Mouse (Mus musculus) G1E-ER4 (cell line): ENCODE measurements around the gene Chaf1a. TPM values are rescaled to one million over a fixed set of nuclear protein-coding genes. Genes with fewer than 3 reads are reported as not detected.

Experiments used
- GATA1 ChIP-seq: IDR thresholded peaks from one replicate; pipeline ENCODE4 v1.8.0; 2012; ENCODE audit warnings: low read length, inconsistent platforms
- polyA plus RNA-seq: library from polyadenylated mRNA; stranded (reverse); fragments of >175 nt; gene quantifications from 2 replicates; pipeline ENCODE4 v1.2.3, GENCODE M21; 2012

Gene Chaf1a
- polyA plus RNA-seq = 95.0 and 102 TPM in 2 replicates

DNA sequence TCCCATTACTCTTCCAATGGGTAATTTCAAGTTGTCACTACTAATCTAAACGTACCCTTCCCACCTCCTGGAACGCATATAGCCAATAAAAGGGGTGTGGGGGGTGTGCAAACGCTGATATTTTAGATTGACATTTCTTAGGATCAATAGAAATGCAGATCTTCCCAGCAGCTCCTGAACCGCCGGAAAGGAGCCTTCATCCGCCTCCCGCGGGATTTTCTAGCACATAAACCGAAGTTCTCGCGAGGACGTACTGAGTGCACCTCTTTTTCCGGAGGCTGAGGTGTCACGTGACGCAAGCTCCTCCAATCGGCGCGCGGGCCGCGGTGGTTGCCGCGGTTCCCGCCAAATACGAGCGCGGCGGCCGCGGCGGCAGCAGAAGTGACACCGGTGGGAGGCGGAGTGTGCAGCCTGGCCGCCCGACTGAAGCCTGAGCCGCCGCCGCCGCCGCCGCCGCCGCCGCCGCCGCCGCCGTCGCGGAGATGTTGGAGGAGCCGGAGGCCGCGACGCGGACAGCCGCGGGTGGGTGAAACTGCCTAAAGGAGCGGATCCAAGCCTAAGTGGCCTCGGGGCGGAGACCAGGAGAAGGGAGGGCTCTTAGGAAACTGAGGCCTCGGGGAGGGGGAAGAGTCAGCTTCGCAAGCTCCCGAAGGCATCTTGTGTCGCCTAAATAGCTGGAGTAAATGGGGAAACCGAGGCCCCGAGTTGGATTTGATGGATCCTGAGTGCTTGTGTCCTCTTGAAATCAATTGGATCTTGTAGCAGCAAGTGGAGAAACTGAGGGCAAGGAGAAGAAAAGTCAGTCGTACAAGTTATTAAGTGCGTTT is at the start of gene Chaf1a:
Chaf1a (plus strand) TSS at position 410 of the 827 bp plus-strand sequence.
- TF ChIP-seq GATA1 = no peak

DNA sequence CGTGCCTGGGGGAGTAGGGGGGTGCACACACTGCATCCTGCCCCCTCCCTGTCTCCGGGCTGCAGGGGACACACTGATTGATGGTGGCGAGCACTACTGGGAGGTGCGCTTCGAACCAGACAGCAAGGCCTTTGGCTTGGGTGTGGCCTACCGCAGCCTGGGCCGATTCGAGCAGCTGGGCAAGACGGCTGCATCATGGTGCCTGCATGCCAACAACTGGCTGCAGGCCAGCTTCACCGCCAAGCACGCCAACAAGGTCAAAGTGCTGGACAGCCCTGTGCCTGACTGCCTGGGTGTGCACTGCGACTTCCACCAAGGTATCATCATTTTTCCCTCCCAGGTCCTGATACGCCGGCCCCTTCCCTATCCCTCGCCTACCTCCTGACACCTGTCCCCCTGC is 44.2 kb upstream of the Chaf1a start:
- no peak for TF ChIP-seq GATA1

DNA sequence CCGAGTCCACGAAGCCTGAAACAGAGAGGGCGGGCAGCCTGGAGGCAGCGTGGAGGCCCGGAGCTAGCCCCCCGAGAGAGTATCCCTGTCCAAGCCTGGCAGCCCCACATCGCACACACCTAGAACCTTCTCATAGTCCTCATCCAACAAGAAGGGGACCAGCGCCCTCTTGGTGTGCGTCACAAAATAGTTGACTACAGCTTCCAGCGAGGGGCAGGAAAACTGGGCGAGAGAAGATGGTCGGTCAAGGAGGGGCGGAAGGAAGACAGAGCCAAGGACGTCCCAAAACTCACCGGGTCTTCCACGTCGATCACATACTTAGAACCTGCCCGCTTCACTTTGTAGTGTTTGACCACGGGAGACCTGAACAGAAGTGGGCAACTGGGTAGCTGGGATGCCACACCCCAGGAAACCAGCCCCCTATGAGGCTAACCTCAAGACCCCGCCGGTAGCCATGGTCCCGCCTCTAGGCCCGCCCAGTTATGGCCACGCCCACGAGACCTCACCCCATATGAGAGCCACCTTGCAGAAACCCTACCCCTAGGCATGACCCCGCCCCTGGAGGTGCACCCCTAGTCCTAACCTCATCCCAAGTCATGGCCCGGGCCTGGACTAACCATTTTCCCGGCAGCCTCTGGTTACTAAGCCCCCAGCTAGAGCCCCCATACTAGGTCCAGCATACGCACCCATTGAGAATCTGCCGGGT is 40.3 kb upstream of the Chaf1a start:
- no peak for TF ChIP-seq GATA1

DNA sequence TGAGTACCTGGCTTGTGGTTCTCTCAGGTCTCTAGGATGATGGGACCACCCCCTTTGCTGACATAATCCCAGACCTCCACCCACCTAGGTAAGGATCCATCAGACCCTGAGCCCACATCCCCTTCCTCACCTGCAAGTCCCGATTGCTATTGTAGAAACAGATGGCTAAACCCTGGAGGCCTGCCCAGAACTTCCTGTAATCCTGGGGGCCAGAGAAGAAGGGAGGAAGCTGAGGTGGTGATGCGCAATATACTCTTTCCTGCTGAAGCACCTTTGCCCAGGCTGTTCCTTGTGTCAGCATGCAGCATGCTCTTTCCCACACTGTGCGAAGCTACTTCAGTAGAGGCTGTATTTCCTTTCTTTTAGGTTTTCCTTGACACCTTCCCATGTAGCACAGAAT is 37.2 kb upstream of the Chaf1a start:
- TF ChIP-seq GATA1 = no peak

DNA sequence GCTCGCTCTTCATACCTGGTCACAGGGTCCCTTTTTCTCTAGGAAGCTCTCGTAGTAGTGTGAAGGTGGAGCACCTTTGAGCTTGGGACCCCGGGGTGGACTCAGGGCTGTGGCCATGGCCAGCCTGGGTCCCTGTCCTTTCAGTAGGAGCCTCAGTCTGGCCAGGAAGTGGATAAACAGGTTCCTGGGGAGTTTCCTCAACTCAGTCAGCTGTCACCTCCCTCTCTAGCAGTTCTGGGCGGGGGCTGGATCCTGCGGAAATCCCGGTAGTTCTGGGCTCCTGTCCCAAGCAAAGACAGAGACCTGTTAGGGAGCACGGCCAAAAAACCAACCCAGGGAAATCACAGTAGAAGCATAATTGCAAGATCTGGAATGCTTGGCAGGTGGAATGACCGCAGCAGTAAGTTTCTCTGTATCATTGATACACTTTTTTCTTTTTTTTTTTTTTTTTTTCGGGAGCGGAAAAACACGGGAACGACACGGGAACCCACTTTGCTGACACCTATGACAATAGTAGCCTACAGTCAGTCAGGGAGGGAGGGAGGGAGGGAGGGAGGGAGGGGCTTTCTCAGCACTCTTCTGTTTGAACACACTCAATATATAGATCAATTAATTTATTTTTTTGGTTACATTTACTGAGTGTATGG is 34.7 kb upstream of the Chaf1a start, which contains the start of the genes Stap2 and Mpnd:
Stap2 (minus strand) TSS at position 170 of the 647 bp plus-strand sequence.
Mpnd (plus strand) TSS at position 297 of the 647 bp plus-strand sequence.
- no peak for TF ChIP-seq GATA1

DNA sequence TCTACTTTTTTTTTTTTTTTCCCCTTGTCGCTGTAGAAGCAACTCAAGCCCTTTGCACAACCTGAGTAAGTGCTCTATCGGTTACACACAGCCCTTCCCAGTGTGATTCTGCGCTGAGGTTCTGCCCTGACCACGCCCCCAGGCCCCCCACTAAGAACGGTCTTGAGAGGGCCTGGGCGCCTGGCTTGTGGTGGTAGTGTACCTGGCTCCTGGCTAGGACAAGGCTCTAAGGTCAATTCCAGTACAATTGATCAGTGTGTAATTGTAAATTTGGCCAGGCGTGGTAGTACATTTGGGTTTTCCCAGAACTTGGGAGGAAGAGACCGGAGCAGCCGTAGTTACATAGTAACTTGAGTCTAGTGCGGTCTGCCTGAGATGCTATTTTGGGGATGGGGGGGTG is 33.3 kb upstream of the Chaf1a start:
- TF ChIP-seq GATA1 = no peak

DNA sequence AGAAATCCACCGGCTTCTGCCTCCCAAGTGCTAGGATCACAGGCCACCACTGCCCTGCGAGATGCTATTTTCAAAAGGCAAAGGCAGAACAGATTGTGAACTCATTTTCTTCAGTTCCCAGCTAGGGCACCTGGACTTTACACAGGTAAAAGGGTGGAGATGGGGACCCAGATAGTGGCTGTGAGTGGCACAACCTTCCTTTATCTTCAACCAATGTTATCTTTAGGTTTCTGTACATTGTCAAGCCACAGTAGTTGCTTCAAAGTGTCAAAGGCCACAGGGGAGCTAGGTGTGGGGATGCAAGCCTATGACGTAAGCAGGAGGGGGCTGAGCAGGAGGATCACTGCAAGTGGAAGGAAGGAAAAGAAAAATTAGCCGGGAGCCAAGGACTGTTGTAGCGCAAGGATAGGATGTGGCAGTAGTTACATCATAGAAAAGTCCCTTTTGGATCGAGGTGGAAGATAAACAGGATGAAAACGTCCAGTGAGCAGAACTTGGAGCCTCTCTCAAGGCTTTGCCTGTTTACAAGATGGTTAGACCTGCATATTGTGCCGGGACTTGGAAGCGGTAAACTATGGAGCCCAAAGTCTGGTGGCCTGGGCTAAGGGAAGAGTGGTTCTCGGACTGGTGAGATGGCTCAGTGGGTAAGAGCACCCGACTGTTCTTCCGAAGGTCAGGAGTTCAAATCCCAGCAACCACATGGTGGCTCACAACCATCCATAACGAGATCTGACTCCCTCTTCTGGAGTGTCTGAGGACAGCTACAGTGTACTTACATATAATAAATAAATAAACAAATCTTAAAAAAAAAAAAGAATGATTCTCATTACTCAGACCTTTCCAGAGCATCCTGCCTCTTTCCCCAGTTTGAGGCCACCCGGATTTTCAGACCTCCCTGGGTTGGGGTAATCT is 32.5 kb upstream of the Chaf1a start:
- TF ChIP-seq GATA1 = no peak

DNA sequence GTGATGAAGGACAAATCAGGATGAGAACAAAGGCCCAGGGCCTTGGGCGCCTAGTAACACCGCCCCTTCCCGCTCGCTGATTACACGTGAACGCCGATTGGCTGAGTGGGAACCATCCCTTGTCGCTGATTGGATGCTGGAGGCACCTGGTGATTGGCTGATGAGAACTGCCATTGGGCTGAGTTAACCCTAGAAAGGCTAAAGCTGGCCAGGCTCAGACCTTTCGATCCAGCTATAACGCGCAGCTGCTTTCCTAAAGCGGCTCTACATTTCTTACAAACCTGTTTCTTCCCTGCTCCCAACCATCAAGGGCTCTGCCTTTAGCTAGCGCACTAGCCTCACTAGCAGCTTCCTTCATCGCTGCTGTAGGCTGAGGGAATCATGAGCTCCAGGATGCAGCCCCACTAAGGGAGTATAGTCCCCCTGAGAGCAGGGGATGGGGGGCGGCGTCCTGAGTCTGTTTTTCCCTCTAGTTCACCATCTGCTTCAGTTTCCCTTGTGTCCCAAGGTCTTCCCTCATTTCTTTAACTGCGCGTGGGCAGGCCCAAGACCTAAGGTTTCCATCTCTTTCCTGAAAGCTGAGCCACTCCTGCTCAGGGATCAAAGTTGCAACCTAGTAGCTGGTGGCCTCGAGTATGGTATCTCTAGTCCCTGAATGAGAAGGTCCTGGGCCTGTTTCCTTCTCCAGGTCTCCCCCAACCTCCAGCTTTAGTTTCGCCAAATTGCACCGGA is 31.7 kb upstream of the Chaf1a start:
- TF ChIP-seq GATA1 = no peak

DNA sequence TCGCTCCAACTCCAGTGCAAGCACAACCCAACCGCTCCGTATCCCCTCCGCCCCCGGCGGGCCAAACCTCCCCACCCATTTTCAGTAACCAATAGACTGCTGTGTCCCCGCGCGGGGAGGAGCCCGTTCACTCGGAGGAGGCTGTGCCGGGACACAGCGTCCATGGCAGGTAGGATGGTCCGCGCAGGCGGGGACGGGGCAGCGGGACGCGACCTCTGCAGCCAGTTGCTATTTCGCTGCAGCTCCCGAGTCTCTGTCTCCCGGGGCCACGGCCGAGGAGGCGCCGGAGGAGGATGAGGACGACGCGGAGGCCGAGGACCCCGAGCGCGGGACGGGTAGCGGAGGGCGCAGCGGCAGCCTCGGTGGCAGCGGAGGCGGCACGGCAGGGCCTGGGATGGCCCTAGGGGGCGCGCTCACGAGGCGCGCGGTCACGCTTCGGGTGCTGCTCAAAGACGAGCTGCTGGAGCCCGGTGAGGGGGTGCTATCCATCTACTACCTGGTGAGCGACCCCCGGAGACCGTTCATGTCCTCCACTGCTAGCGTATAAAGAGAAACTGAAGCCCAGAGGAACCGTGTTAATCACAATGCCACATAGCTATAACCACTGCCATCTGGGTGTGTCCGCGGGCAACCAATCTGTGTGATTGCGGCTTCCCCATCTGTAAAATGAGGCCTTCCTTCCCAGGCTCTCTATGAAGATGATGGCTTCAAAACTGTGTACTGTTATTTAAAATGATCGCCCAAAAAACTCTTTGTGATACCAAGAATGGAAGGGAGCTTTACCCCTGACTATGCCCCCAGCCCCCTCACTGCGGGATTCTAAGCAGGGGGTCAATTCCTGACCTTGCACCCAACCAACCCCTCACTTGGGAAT is 30.9 kb upstream of the Chaf1a start:
- TF ChIP-seq GATA1 = no peak

DNA sequence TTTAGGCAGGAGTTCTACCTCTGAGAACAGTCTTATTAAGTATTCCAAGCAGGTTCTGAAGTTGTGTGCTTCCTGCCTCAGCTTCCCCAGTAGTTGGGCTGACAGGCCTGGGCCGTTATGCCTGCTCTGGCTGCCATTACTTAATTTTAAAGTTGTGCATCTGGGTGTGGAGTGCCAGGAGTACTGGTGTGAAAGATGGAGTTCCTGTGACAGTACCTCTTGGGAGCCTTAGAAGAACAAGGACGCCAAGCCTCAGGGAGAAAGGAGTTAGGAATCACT is 30.3 kb upstream of the Chaf1a start:
- no peak for TF ChIP-seq GATA1

DNA sequence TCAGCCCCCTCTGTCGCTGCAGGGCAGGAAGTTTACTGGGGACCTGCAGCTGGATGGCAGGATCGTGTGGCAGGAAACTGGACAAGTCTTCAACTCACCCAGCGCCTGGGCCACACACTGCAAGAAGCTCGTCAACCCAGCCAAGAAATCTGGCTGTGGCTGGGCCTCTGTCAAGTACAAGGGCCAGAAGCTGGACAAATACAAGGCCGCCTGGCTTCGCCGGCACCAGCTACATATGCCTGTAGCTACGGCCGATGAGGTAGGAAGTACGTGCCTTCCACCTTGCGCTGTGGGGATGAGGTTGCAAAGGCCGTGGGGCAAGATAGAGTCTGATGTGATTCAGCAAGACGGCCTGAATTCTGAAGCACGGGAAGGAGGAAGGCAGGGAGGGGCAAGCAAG is 30.0 kb upstream of the Chaf1a start:
- no peak for TF ChIP-seq GATA1

DNA sequence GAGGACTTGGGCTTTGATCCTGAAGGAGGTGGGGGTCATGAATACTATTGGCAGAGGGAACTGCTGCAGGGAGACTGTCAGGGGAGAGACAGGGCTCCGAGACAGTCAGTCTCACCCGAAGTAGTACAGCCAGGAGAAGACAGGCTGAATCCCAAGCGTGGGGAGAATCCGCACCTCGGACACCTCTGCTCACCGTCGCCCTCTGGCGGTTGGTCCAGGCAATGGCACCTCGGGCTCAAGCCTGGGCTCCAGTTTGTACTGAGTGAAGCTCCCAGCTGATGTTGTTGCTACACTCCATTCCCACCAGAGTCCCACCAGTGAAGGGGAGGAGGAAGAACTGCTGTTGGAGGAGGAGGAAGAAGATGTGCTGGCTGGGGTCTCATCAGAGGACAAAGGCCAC is 29.6 kb upstream of the Chaf1a start:
- no peak for TF ChIP-seq GATA1

DNA sequence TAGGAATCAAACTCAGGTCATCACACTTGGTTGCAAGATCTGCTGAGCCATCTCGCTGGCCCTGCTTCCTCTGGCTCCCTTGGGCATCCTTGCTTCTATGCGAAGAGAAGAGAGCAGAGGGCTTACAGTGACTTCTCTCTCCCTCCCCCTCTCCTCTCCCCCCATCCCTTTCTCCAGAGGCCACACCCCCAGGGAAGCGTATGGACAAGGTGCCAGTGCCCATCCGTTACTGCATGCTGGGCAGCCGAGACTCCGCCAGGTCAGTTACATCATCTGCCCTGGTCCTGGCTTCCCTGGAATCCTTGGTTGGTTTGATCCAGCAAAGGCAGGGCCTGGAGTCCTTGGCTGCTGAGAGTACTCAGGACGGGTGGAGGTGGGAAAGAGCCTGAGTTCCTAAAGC is 28.8 kb upstream of the Chaf1a start:
- no peak for TF ChIP-seq GATA1

DNA sequence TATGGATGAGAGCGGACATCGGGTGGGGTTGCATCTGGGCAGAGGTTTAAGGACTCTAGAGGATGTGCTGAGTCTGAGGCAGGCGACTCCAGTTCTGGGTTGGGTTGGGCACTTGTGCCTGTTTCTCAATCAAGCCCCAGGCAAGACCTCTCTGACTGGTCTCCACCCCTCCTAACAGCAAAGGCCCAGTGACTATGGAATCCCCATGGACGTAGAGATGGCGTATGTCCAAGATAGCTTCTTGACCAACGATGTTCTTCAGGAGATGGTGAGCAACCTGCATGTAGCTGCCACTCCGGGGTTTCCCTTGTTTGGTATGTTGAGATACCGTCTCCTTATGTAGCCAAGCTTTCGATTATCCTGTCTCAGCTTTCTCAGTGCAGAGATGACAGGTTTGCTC is 24.9 kb upstream of the Chaf1a start:
- TF ChIP-seq GATA1 = no peak

DNA sequence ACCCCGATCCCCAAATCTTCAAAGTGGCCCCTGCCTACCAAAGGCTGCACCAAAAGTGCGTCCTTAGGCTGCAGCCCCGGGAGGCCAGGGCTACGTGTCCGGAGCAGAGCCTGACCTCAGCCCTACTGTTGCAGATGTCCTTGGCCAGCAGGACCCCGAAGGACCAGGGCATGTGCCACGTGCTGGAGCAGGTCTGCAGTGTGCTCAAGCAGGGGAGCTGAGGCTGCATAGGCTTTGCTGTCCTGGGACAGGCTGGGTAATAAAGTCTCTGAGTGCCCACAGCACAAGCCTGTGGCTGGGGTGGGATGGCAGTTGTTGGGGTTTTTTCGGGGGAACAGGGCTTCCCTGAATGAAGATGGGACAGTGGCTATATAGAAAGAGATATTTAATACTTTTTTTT is 23.9 kb upstream of the Chaf1a start:
- no peak for TF ChIP-seq GATA1
